Comparison of ENCODE assay signal across 12 mouse cellular contexts in the genomic region with DNA sequence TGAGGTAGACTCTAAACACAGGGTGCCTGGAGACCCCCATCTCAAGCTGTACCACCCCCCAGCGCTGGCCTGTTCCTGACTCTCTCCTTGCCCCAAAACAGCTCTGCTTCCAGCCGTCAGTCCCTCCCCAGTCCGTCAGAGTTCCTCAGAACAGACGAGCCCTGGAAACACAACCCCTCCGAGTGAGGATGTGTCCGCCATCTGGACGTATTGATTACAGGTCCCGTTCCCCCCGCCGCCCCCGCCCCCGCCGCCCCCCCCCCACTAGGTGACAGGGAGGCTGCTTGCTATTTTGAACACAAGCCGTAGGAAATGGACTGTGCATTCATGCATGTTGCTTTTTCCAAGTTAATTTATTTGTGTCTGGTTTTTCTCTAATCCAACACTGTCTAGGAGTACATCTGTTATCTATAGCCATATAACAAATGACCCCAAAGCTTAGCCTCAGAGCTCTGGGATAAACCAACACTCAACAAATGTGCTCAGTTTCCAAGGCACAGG. TPM values are rescaled to one million over a fixed set of nuclear protein-coding genes. Genes with fewer than 3 reads are reported as not detected.
DNase-seq lines count a peak whose midpoint lies in the region; ATAC-seq and TF ChIP-seq lines count a peak whose summit lies in the region.
"Had no signal": no experiment of that assay in that cellular context is flagged by ENCODE, and none has a peak within 500 bp of the region (broad histone marks: within the 10 kb centered on the region; RNA-seq: fewer than 3 reads in every experiment).

No protein-coding gene starts in this region.

- no peaks in the 10 kb centered on the region for H3K27me3 ChIP-seq in neural tube, embryonic 13.5 days

- no peak overlapping the region for H3K4me2 ChIP-seq in neural tube, embryonic 13.5 days

- H3K36me3 ChIP-seq in neural tube, embryonic 13.5 days: no peaks in the 10 kb centered on the region

- peaks cover 17% of the 10 kb centered on the region for H3K4me1 ChIP-seq in neural tube, embryonic 13.5 days (replicated peaks)

- no peak for TF ChIP-seq CTCF in left cerebral cortex, adult 2 months (IDR thresholded peaks at IDR 0.05)

- peak overlapping the region; percentile 75 for H3K27ac ChIP-seq in left cerebral cortex, adult 2 months
- no peak overlapping the region for H3K27ac ChIP-seq in neural tube, embryonic 13.5 days (replicated peaks)

- no peak overlapping the region for H3K4me3 ChIP-seq in left cerebral cortex, adult 2 months
- H3K4me3 ChIP-seq in neural tube, embryonic 13.5 days: no peak overlapping the region

- H3K9ac ChIP-seq in neural tube, embryonic 13.5 days: peak overlapping the region; percentile 50; the same call in 1 of the 2 replicates
- H3K9ac ChIP-seq: forebrain, postnatal 0 days had no signal

- H3K9me3 ChIP-seq in neural tube, embryonic 13.5 days: no peaks in the 10 kb centered on the region

- DNase-seq in gastrocnemius, adult 18-20 months (ENCODE audit: low spot score): peak; percentile 37
- no peak for DNase-seq in gastrocnemius, adult 8-10 months (ENCODE audit: low spot score in 2 of 2)
- no peak for DNase-seq in left cerebral cortex, adult 2 months (ENCODE audit: extremely low spot score in 1 of 2, low spot score in 2 of 2)
- DNase-seq in left cerebral cortex, adult 8-10 months (ENCODE audit: low spot score in 2 of 2): no peak
- peak; percentile 18 for DNase-seq in forelimb bud, embryonic 11.5 days (ENCODE audit: low read depth, low spot score)
- no peak for DNase-seq in urinary bladder, postnatal 36 days (ENCODE audit: low spot score in 2 of 2)
- DNase-seq in layer of hippocampus, adult 9-11 months: no peak
- DNase-seq: adrenal gland, adult 8-10 months; cerebellum, postnatal 25 days; forebrain, postnatal 0 days; lung, postnatal 4 days had no signal

- intact Hi-C loops in left cerebral cortex, adult 2 months (cut with DNase I): no loop called here

- ATAC-seq in neural tube, embryonic 13.5 days (ENCODE audit: low read depth): peak; percentile 48; the same call in 1 of the 2 replicates
- ATAC-seq: forebrain, postnatal 0 days had no signal

- WGBS in neural tube, embryonic 13.5 days: 36% methylated on average over 14 of the region's 14 CpGs

RNA-seq across cellular contexts. Expression of gene Ncbp1, which starts 37.2 kb away (rescaled TPM):
- total RNA-seq in gastrocnemius, adult 18-20 months (2021): 10 to 100 TPM; 13.1 to 16.1 TPM
- 10 to 100 TPM; 11.7 to 16.9 (median 13.2) TPM for total RNA-seq in gastrocnemius, adult 8-10 months (2022)
- 10 to 100 TPM; 47.4 to 49.5 TPM for total RNA-seq in left cerebral cortex, adult 2 months (2021)
- total RNA-seq in left cerebral cortex, adult 8-10 months (2022): 10 to 100 TPM; 41.2 to 45.9 (median 45.1) TPM
- polyA plus RNA-seq in neural tube, embryonic 13.5 days (2015; fragmentation: Nextera tagmentation; extraction: Ambion mirVana): 84.1 and 98.4 TPM in 2 replicates

RNA-seq across cellular contexts. Expression of gene Tstd2, which starts 37.2 kb away (rescaled TPM):
- 10 to 100 TPM in 1 of 2 experiments, 1 to 10 TPM in 1; 9.6 to 10.2 TPM for total RNA-seq in gastrocnemius, adult 18-20 months (2021)
- 10 to 100 TPM in 1 of 4 experiments, 1 to 10 TPM in 3; 8.4 to 11.9 (median 9.2) TPM for total RNA-seq in gastrocnemius, adult 8-10 months (2022)
- 10 to 100 TPM; 17.8 to 18.6 TPM for total RNA-seq in left cerebral cortex, adult 2 months (2021)
- total RNA-seq in left cerebral cortex, adult 8-10 months (2022): 10 to 100 TPM; 13.9 to 20.6 (median 18.8) TPM
- polyA plus RNA-seq in neural tube, embryonic 13.5 days (2015; fragmentation: Nextera tagmentation; extraction: Ambion mirVana): 35.2 and 36.5 TPM in 2 replicates

Comparison
In these comparisons a context has a peak if more than half of its experiments do, and no peak if none do; other contexts are left out.
1. DNase-seq: peak in gastrocnemius, adult 18-20 months (single experiment) and forelimb bud, embryonic 11.5 days (single experiment); none in gastrocnemius, adult 8-10 months (0 of 2), left cerebral cortex, adult 2 months (0 of 2), left cerebral cortex, adult 8-10 months (0 of 2), urinary bladder, postnatal 36 days (0 of 2) and layer of hippocampus, adult 9-11 months (single experiment).